Mouse (Mus musculus): ENCODE measurements at regions not wholly inside any gene's neighbourhood (a gene's known extent, or its start where the extent isn't known, plus 50 kb on each side); places are given as distances from the start of the nearest gene placed in this dataset.

- no peak for TF ChIP-seq GATA4 (IDR thresholded peaks at IDR 0.05; ENCODE audit: insufficient replicate concordance, low read length)
These were observed 609.3 kb upstream of the Gm19410 start for GRCm38 (mm10) chr8:35156272-35156671.

- TF ChIP-seq GATA4 (IDR thresholded peaks at IDR 0.05; ENCODE audit: insufficient replicate concordance, low read length), result no peak
These were observed 607.9 kb upstream of the Gm19410 start for GRCm38 (mm10) chr8:35157711-35158110.

- TF ChIP-seq GATA4 (IDR thresholded peaks at IDR 0.05; ENCODE audit: insufficient replicate concordance, low read length), result no peak; the same call in 1 of the 2 replicates
These were observed 606.3 kb upstream of the Gm19410 start for GRCm38 (mm10) chr8:35159329-35159728.

GRCm38 (mm10) chr8:35160230-35160629 lies 605.4 kb upstream of the Gm19410 start:
- no peak for TF ChIP-seq GATA4 (IDR thresholded peaks at IDR 0.05; ENCODE audit: insufficient replicate concordance, low read length)

- TF ChIP-seq GATA4 (IDR thresholded peaks at IDR 0.05; ENCODE audit: insufficient replicate concordance, low read length), result no peak
These were observed 599.0 kb upstream of the Gm19410 start for GRCm38 (mm10) chr8:35166611-35167010.

- TF ChIP-seq GATA4 (IDR thresholded peaks at IDR 0.05; ENCODE audit: insufficient replicate concordance, low read length), result no peak
These were observed 593.9 kb upstream of the Gm19410 start for GRCm38 (mm10) chr8:35171536-35172310.

- TF ChIP-seq GATA4 (IDR thresholded peaks at IDR 0.05; ENCODE audit: insufficient replicate concordance, low read length), result no peak
These were observed 588.3 kb upstream of the Gm19410 start for GRCm38 (mm10) chr8:35177314-35177713.

GRCm38 (mm10) chr8:35180075-35180474 lies 585.5 kb upstream of the Gm19410 start:
- no peak for TF ChIP-seq GATA4 (IDR thresholded peaks at IDR 0.05; ENCODE audit: insufficient replicate concordance, low read length)

- TF ChIP-seq GATA4 (IDR thresholded peaks at IDR 0.05; ENCODE audit: insufficient replicate concordance, low read length), result no peak
These were observed 583.4 kb upstream of the Gm19410 start for GRCm38 (mm10) chr8:35182141-35182540.

- TF ChIP-seq GATA4 (IDR thresholded peaks at IDR 0.05; ENCODE audit: insufficient replicate concordance, low read length), result no peak
These were observed 582.2 kb upstream of the Gm19410 start for GRCm38 (mm10) chr8:35183423-35183822.

- no peak for TF ChIP-seq GATA4 (IDR thresholded peaks at IDR 0.05; ENCODE audit: insufficient replicate concordance, low read length)
These were observed 580.4 kb upstream of the Gm19410 start for GRCm38 (mm10) chr8:35185165-35185564.

GRCm38 (mm10) chr8:35188531-35188930 lies 577.1 kb upstream of the Gm19410 start:
- no peak for TF ChIP-seq GATA4 (IDR thresholded peaks at IDR 0.05; ENCODE audit: insufficient replicate concordance, low read length)

- TF ChIP-seq GATA4 (IDR thresholded peaks at IDR 0.05; ENCODE audit: insufficient replicate concordance, low read length), result no peak
These were observed 575.9 kb upstream of the Gm19410 start for GRCm38 (mm10) chr8:35189695-35190094.

GRCm38 (mm10) chr8:35192515-35192914 lies 573.1 kb upstream of the Gm19410 start:
- no peak for TF ChIP-seq GATA4 (IDR thresholded peaks at IDR 0.05; ENCODE audit: insufficient replicate concordance, low read length)

GRCm38 (mm10) chr8:35193771-35194170 lies 571.8 kb upstream of the Gm19410 start:
- TF ChIP-seq GATA4 (IDR thresholded peaks at IDR 0.05; ENCODE audit: insufficient replicate concordance, low read length), result no peak

- no peak for TF ChIP-seq GATA4 (IDR thresholded peaks at IDR 0.05; ENCODE audit: insufficient replicate concordance, low read length)
These were observed 569.4 kb upstream of the Gm19410 start for GRCm38 (mm10) chr8:35196189-35196588.

GRCm38 (mm10) chr8:35198766-35199165 lies 566.8 kb upstream of the Gm19410 start:
- no peak for TF ChIP-seq GATA4 (IDR thresholded peaks at IDR 0.05; ENCODE audit: insufficient replicate concordance, low read length)

Data from liver, adult (tissue).